Mouse (Mus musculus) heart, embryonic 14.5 days (tissue): ENCODE results near the gene Gm5565. TPM values are rescaled to one million over a fixed set of nuclear protein-coding genes. Genes with fewer than 3 reads are reported as not detected.
"Not testable (repeated sequence)": the region's sequence is repeated elsewhere in the genome, so short reads cannot be mapped to it uniquely, and the experiment has no call there.

ENCODE experiments used
- ATAC-seq: fragments of 200-750 bp; cut with Nextera tagmentation; 2 replicates; pipeline ENCODE4 v1.8.0; 2017; ENCODE audit warnings: low read depth, moderate TSS enrichment; ENCODE audit not compliant: insufficient number of reproducible peaks, insufficient read depth, low FRiP score
- H3K27ac ChIP-seq, 2 experiments: fragments of 200-500 bp in 1 of 2; fragments of 300-500 bp in 1 of 2; sonication (generic) in 1 of 2; replicated peaks in 1 of 2; 2 replicates each; pipeline ENCODE4 v1.5.1; 2012 to 2014; ENCODE audit warnings: low read depth in 2 of 2, low read length in 2 of 2, control low read depth in 1 of 2, mild to moderate bottlenecking in 1 of 2, mixed read lengths in 1 of 2; ENCODE audit not compliant: control insufficient read depth in 1 of 2, insufficient read depth in 1 of 2
- H3K27me3 ChIP-seq: fragments of 300-500 bp; sonication (generic); 2 replicates; pipeline ENCODE4 v1.6.1; 2014; ENCODE audit warnings: mild to moderate bottlenecking, low read length, control low read depth; ENCODE audit not compliant: control insufficient read depth, insufficient read depth
- H3K36me3 ChIP-seq: fragments of 300-500 bp; sonication (generic); 2 replicates; pipeline ENCODE4 v1.6.1; 2014; ENCODE audit warnings: mild to moderate bottlenecking, control low read depth, low read length, mixed read lengths; ENCODE audit not compliant: control insufficient read depth, insufficient read depth
- H3K4me1 ChIP-seq, 2 experiments: fragments of 200-500 bp in 1 of 2; fragments of 300-500 bp in 1 of 2; sonication (generic) in 1 of 2; 2 replicates each; pipeline ENCODE4 v1.6.1; 2012 to 2014; ENCODE audit warnings: low read length in 2 of 2, control low read depth in 1 of 2, mixed read lengths in 1 of 2; ENCODE audit not compliant: control insufficient read depth in 2 of 2, insufficient read depth in 2 of 2
- H3K4me2 ChIP-seq: fragments of 300-500 bp; sonication (generic); 2 replicates; pipeline ENCODE4 v1.6.1; 2014; ENCODE audit warnings: mild to moderate bottlenecking, low read length
- H3K4me3 ChIP-seq, 2 experiments: fragments of 200-500 bp in 1 of 2; fragments of 300-500 bp in 1 of 2; sonication (generic) in 1 of 2; 2 replicates each; pipeline ENCODE4 v1.5.1; 2012 to 2014; ENCODE audit warnings: low read length in 2 of 2, mild to moderate bottlenecking in 2 of 2, control low read depth in 1 of 2, low read depth in 1 of 2, moderate library complexity in 1 of 2; ENCODE audit not compliant: control insufficient read depth in 1 of 2, insufficient read depth in 1 of 2
- H3K9ac ChIP-seq: fragments of 300-500 bp; sonication (generic); 2 replicates; pipeline ENCODE4 v1.6.1; 2014; ENCODE audit warnings: mild to moderate bottlenecking, low read length
- H3K9me3 ChIP-seq: fragments of 300-500 bp; sonication (generic); 2 replicates; pipeline ENCODE4 v1.6.1; 2016; ENCODE audit warnings: low read length, control low read depth; ENCODE audit not compliant: control insufficient read depth
- WGBS: fragments of 180-500 bp; shearing (Covaris S2); extraction: QIAGEN DNeasy Blood & Tissue Kit; methylation state at CpG from one replicate; pipeline ENCODE4 v1.1.7; 2014; 5-methylcytosine and 5-hydroxymethylcytosine counted together
- polyA plus RNA-seq: library from polyadenylated mRNA; unstranded; fragments of >200 nt; fragmentation: Nextera tagmentation; extraction: Ambion mirVana; gene quantifications from 2 replicates; pipeline ENCODE4 v1.2.1, GENCODE M21; 2014

The Gm5565 gene
- polyA plus RNA-seq, 1 experiment from 2014 or later = not detected

DNA sequence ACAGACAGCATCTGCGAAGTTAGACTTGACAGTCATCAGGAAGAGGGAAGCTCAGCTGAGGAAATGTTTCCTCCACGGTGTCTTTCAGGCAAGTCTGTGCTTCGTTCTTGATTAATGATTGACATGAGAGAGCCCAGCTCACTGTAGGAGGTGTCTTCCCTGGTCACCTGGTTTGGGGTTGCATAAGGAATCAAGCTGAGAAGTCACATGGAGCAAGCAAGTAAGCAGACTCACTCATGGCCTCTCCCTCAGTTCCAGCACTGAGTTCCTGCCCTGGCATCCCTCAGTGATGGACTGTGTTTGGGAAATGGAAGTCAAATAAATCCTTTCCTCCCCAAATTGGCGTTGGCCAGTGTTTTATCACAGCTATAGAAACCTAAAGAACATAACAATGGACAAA, 29.8 kb upstream of the Gm5565 start:
- H3K9ac ChIP-seq = no peak overlapping the region
- H3K4me1 ChIP-seq = no peaks in the 10 kb centered on the region
- no peak for ATAC-seq
- H3K4me2 ChIP-seq = no peak overlapping the region
- H3K4me3 ChIP-seq = no peak overlapping the region
- no peak overlapping the region for H3K27ac ChIP-seq
- WGBS = 58% methylated on average over 4 of the region's 4 CpGs
- H3K9me3 ChIP-seq = no peaks in the 10 kb centered on the region
- no peaks in the 10 kb centered on the region for H3K36me3 ChIP-seq
- H3K27me3 ChIP-seq = no peaks in the 10 kb centered on the region

DNA sequence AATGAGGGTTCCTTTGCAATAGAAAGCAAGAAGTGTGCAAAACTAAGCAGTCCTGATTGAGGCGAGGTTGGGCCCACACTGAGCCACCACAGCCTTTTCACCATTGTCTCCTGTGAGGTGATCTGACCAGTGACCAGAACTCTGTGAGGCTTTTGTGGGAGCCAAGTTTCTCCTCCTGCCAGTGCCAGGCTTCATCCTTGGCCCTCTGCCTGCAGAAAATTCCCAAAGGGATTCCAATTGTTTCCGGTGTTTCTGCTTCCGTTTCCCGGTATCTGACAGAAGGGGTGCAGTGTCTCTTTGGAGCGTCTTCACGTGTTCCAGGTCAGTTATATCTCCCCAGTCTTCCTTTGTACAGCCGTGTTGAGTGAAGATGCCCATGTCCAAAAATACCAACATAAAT, 28.4 kb upstream of the Gm5565 start:
- no peak overlapping the region for H3K27ac ChIP-seq
- H3K36me3 ChIP-seq = no peaks in the 10 kb centered on the region
- no peak overlapping the region for H3K9ac ChIP-seq
- H3K4me1 ChIP-seq = no peaks in the 10 kb centered on the region
- no peak overlapping the region for H3K4me3 ChIP-seq
- no peaks in the 10 kb centered on the region for H3K9me3 ChIP-seq
- 74% methylated on average over 7 of the region's 7 CpGs for WGBS
- no peak for ATAC-seq
- H3K4me2 ChIP-seq = no peak overlapping the region
- no peaks in the 10 kb centered on the region for H3K27me3 ChIP-seq

DNA sequence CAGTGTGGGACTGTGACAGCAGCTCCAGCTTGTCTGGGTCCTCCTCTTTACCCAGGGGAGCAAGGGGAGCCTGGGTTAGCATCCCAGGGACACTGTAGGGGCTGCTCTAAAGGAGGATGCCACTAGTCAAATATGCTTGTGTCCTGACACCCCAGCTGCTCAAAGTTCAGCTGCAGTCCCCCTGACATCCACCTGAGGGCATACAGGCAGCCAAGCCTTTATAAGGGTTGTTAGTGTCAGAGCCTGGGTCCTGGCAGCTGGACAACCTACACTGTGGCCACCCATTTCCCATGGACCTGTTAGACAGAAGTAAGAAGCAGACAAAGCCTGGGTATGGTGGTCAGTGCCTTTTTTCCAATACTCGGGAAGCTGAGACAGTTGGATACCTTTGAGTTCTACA, 27.8 kb upstream of the Gm5565 start:
- Histone ChIP-seq H3K27ac (no peak overlapping the region), H3K9ac (no peak overlapping the region), H3K27me3 (no peaks in the 10 kb centered on the region), H3K4me3 (no peak overlapping the region), H3K36me3 (no peaks in the 10 kb centered on the region), H3K9me3 (no peaks in the 10 kb centered on the region), H3K4me1 (no peaks in the 10 kb centered on the region), H3K4me2 (no peak overlapping the region)
- WGBS = 93% methylated on average over 1 of the region's 1 CpGs
- no peak for ATAC-seq

DNA sequence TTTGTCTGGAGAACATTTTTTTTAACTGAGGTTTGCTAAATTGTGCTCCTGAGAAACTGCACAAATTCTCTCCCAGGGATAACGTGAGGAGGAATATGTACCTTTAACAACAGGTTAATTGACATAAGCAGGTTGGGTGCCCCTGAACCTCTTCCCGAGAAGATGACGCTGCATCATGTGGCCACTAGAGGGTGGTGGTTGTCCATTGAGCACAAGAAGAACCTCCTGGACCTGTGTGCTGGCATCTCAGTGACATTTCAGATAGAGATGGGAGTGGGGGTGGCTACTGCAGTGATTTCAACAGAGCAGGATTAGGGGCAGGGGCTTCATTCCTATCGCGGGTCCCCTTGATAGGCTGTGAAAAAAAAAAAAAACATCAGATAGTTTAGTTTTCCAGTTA, 27.1 kb upstream of the Gm5565 start:
- WGBS = 26% methylated on average over 5 of the region's 5 CpGs
- not testable (repeated sequence) for H3K27ac ChIP-seq, H3K4me1 ChIP-seq, H3K36me3 ChIP-seq, H3K4me3 ChIP-seq, H3K27me3 ChIP-seq, ATAC-seq, H3K9ac ChIP-seq, H3K4me2 ChIP-seq, H3K9me3 ChIP-seq

DNA sequence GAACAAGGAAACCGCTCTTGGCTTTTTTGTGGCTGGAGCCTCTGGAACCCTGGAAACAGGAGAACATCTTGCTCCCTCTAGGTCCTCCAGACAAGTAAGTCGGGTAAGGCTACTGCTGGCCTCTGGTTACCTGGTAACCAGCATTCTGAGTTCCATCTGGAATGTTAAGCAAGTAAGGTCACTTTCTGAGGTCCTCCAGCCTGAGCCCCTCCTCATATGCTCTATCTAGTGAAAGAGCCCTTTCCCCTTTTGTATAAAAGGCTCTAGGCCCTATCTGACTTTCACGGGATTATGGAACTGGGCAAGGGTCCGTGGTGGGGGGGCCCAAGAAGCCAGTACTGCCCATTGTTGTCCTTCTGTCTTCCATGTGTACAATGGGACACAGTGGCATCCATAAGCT, 24.9 kb upstream of the Gm5565 start, which contains the start of gene 1700001J03Rik:
1700001J03Rik (minus strand) TSS at position 101 of the 400 bp plus-strand sequence.
- not testable (repeated sequence) for H3K4me1 ChIP-seq, H3K9ac ChIP-seq, H3K4me3 ChIP-seq, H3K27ac ChIP-seq, H3K36me3 ChIP-seq, H3K4me2 ChIP-seq, H3K9me3 ChIP-seq, ATAC-seq, H3K27me3 ChIP-seq
- WGBS = 74% methylated on average over 4 of the region's 4 CpGs

DNA sequence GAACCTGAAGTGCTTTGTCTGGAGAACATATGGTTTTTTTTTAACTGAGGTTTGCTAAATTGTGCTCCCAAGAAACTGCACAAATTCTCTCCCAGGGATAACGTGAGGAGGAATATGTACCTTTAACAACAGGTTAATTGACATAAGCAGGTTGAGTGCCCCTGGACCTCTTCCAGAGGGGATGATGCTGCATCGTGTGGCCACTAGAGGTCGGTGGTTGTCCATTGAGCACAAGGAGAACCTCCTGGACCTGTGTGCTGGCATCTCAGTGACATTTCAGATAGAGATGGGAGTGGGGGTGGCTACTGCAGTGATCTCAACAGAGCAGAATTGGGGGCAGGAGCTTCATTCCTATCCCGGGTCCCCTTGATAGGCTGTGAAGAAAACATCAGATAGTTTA, 12.4 kb upstream of the Gm5565 start:
- ATAC-seq, H3K27me3 ChIP-seq, H3K4me2 ChIP-seq, H3K9ac ChIP-seq, H3K4me1 ChIP-seq, H3K36me3 ChIP-seq, H3K27ac ChIP-seq, H3K9me3 ChIP-seq, H3K4me3 ChIP-seq: not testable (repeated sequence)
- WGBS = 46% methylated on average over 4 of the region's 4 CpGs

DNA sequence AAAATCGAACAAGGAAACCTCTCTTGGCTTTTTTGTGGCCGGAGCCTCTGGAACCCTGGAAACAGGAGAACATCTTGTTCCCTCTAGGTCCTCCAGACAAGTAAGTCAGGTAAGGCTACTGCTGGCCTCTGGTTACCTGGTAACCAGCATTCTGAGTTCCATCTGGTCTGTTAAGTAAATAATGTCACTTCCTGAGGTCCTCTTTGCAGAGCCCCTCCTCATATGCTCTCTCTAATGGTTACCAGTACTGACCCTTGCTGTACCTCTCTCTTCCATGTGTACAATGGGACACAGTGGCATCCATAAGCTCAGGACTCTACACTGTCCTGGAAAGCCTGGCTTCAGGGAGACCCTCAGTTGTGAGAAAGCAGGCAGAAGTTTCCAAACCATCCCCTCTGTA, 10.3 kb upstream of the Gm5565 start, which contains the start of gene Gm6309:
Gm6309 (minus strand) TSS at position 101 of the 400 bp plus-strand sequence.
- not testable (repeated sequence) for H3K36me3 ChIP-seq, H3K9me3 ChIP-seq, ATAC-seq, H3K4me1 ChIP-seq, H3K27ac ChIP-seq, H3K9ac ChIP-seq, H3K27me3 ChIP-seq, H3K4me2 ChIP-seq, H3K4me3 ChIP-seq
- 62% methylated on average over 2 of the region's 2 CpGs for WGBS

DNA sequence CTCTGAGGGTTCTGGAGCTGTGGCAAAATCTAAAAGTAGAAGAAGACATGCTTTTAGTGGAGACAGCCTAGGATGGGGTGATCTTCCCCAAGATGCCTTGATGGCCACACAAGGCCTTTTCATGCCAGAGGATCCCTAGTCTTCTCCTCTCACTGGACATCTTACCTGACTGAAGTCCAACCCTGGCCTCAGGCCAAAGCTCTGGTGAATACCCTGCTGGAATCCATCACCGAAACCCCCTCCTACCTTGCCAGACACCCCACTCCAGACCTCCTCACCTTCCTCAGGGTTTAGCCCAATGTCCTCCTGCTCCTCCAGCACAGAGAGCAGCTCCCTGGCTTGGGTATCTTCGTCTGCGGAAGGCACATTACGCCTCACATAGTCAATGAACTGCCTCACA, 2.0 kb downstream of the Gm5565 start:
- WGBS = 86% methylated on average over 4 of the region's 4 CpGs
- H3K36me3 ChIP-seq, H3K27me3 ChIP-seq, ATAC-seq, H3K9me3 ChIP-seq, H3K27ac ChIP-seq, H3K4me1 ChIP-seq, H3K9ac ChIP-seq, H3K4me3 ChIP-seq, H3K4me2 ChIP-seq: not testable (repeated sequence)
